20 mouse cellular contexts compared by ENCODE assay signal in genomic region chr10:54797306-54797705, GRCm38 (mm10).
"Had no signal": no experiment of that assay in that cellular context is flagged by ENCODE, and none has a peak within 500 bp of the region (broad histone marks: within the 10 kb centered on the region; RNA-seq: fewer than 3 reads in every experiment).

No protein-coding gene starts in this region.

- DNase-seq: kidney, adult 2 months; kidney, postnatal 25 days; left cerebral cortex, postnatal 4 days; liver, postnatal 0 days; lung, embryonic 14.5 days; right cerebral cortex, postnatal 25 days; thymus, postnatal 25 days had no signal

- ATAC-seq: intestine, postnatal 0 days; liver, postnatal 0 days; lung, postnatal 0 days; midbrain, embryonic 15.5 days had no signal

- H3K4me1 ChIP-seq: limb, embryonic 12.5 days; limb, embryonic 15.5 days; midbrain, embryonic 12.5 days; midbrain, embryonic 15.5 days; neural tube, embryonic 12.5 days; neural tube, embryonic 15.5 days had no signal

- H3K9me3 ChIP-seq: limb, embryonic 12.5 days; limb, embryonic 15.5 days; midbrain, embryonic 12.5 days; midbrain, embryonic 15.5 days; neural tube, embryonic 12.5 days; neural tube, embryonic 15.5 days had no signal

- H3K9ac ChIP-seq: limb, embryonic 12.5 days; limb, embryonic 15.5 days; liver, embryonic 14.5 days; liver, postnatal 0 days; lung, embryonic 14.5 days; midbrain, embryonic 12.5 days; midbrain, embryonic 15.5 days; neural tube, embryonic 12.5 days; neural tube, embryonic 15.5 days had no signal

- H3K4me2 ChIP-seq: limb, embryonic 12.5 days; limb, embryonic 15.5 days; liver, embryonic 11.5 days; lung, embryonic 14.5 days; midbrain, embryonic 12.5 days; midbrain, embryonic 15.5 days; neural tube, embryonic 12.5 days; neural tube, embryonic 15.5 days had no signal

- H3K36me3 ChIP-seq: limb, embryonic 12.5 days; limb, embryonic 15.5 days; midbrain, embryonic 12.5 days; midbrain, embryonic 15.5 days; neural tube, embryonic 12.5 days; neural tube, embryonic 15.5 days had no signal

- H3K27ac ChIP-seq: kidney, postnatal 0 days; limb, embryonic 12.5 days; limb, embryonic 15.5 days; liver, embryonic 14.5 days; macrophage; midbrain, embryonic 12.5 days; midbrain, embryonic 15.5 days; neural tube, embryonic 12.5 days; neural tube, embryonic 15.5 days; stomach, postnatal 0 days had no signal

- H3K27me3 ChIP-seq: limb, embryonic 12.5 days; limb, embryonic 15.5 days; midbrain, embryonic 12.5 days; midbrain, embryonic 15.5 days; neural tube, embryonic 12.5 days; neural tube, embryonic 15.5 days had no signal

- H3K4me3 ChIP-seq: limb, embryonic 12.5 days; limb, embryonic 15.5 days; midbrain, embryonic 12.5 days; midbrain, embryonic 15.5 days; neural tube, embryonic 12.5 days; neural tube, embryonic 15.5 days had no signal
